Mouse (Mus musculus) ES-E14 (cell line): ENCODE measurements around the gene Saxo1.

ENCODE experiments used
- CHD2 ChIP-seq: IDR thresholded peaks from 2 replicates; pipeline ENCODE4 v1.6.1; 2014; ENCODE audit warnings: mild to moderate bottlenecking, low read depth, low read length, inconsistent platforms
- ZNF384 ChIP-seq: IDR thresholded peaks from 2 replicates; pipeline ENCODE4 v1.6.1; 2012; ENCODE audit warnings: low read depth, low read length, inconsistent platforms

DNA sequence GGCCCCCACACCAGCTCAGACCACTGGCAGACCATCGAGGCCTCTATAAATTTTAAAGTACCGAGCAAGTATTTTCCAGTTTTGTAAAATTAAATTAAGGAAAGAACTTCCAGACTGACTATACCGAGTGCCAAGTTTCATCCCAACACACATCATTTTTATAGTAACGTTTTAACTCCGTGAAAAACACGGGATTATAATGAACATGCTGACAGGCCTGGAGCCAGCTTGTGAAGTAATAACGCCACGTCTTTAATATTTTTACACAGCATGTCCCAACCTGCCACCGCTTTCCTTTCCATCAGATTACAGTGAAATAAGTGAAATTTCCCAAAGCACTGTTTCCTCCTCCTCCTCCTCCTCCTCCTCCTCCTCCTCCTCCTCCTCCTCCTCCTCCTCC is 149.7 kb downstream of the Saxo1 start:
- TF ChIP-seq ZNF384 = no peak
- TF ChIP-seq CHD2 = no peak
